Mouse (Mus musculus) lung, postnatal 0 days (tissue): ENCODE data around the gene Txlnb.

Experiments
- CTCF ChIP-seq: IDR thresholded peaks from 2 replicates; pipeline ENCODE4 v1.5.1; 2016; ENCODE audit warnings: antibody characterized with exemption, mild to moderate bottlenecking
- EP300 ChIP-seq: IDR thresholded peaks from 2 replicates; pipeline ENCODE4 v1.6.1; 2016; ENCODE audit warnings: antibody characterized with exemption, mild to moderate bottlenecking, control low read depth

- TF ChIP-seq CTCF, result no peak
- no peak for TF ChIP-seq EP300
These were observed 36.3 kb upstream of the Txlnb start for GRCm38 (mm10) chr10:17759772-17760171.
